Mouse (Mus musculus) brain, adult 2 months (tissue): ENCODE measurements around the gene Ehd1.

Experiments used
- DNase-seq: peaks from one replicate; pipeline ENCODE4 v3.0.0; 2011; ENCODE audit warnings: low read depth, low spot score

Ehd1 gene

GRCm38 (mm10) chr19:6276426-6277421 lies at the start of gene Ehd1:
Gene Ehd1 (plus strand): TSS chr19:6276725.
- peak; percentile 99 for DNase-seq

- DNase-seq = no peak
Observed at GRCm38 (mm10) chr19:6226763-6227162, 49.8 kb upstream of the Ehd1 start.

- no peak for DNase-seq
Observed at GRCm38 (mm10) chr19:6227864-6228263, 48.7 kb upstream of the Ehd1 start.

- DNase-seq = peak; percentile 48
Observed at GRCm38 (mm10) chr19:6230411-6230810, 46.1 kb upstream of the Ehd1 start.

- DNase-seq = no peak
Observed at GRCm38 (mm10) chr19:6231036-6231435, 45.5 kb upstream of the Ehd1 start.

- DNase-seq = no peak
Observed at GRCm38 (mm10) chr19:6233647-6234046, 42.9 kb upstream of the Ehd1 start.

- no peak for DNase-seq
Observed at GRCm38 (mm10) chr19:6234337-6235083, 42.0 kb upstream of the Ehd1 start.

- peak; percentile 97 for DNase-seq
Observed at GRCm38 (mm10) chr19:6235084-6236052, 41.2 kb upstream of the Ehd1 start, which contains the start of gene Ppp2r5b. Gene Ppp2r5b (minus strand): TSS chr19:6235872.

GRCm38 (mm10) chr19:6236053-6236441 lies 40.5 kb upstream of the Ehd1 start:
- DNase-seq = peak; percentile 99

- DNase-seq = no peak
Observed at GRCm38 (mm10) chr19:6236842-6237241, 39.7 kb upstream of the Ehd1 start.

GRCm38 (mm10) chr19:6238740-6239139 lies 37.8 kb upstream of the Ehd1 start:
- no peak for DNase-seq

- DNase-seq = no peak
Observed at GRCm38 (mm10) chr19:6240136-6240535, 36.4 kb upstream of the Ehd1 start.

- DNase-seq = no peak
Observed at GRCm38 (mm10) chr19:6240725-6241124, 35.8 kb upstream of the Ehd1 start.

- peak; percentile 100 for DNase-seq
Observed at GRCm38 (mm10) chr19:6241274-6242107, 35.0 kb upstream of the Ehd1 start, which contains the start of gene Atg2a. Gene Atg2a (plus strand): TSS chr19:6241668.

GRCm38 (mm10) chr19:6242281-6242680 lies 34.2 kb upstream of the Ehd1 start:
- peak; percentile 61 for DNase-seq

- DNase-seq = no peak
Observed at GRCm38 (mm10) chr19:6243226-6243625, 33.3 kb upstream of the Ehd1 start.

GRCm38 (mm10) chr19:6245806-6246205 lies 30.7 kb upstream of the Ehd1 start:
- no peak for DNase-seq

- no peak for DNase-seq
Observed at GRCm38 (mm10) chr19:6247526-6248300, 28.8 kb upstream of the Ehd1 start.

- no peak for DNase-seq
Observed at GRCm38 (mm10) chr19:6253021-6253420, 23.5 kb upstream of the Ehd1 start.
